Mouse (Mus musculus) thymus, postnatal 10 days (tissue): ENCODE results near the gene Ywhah.
A peak's percentile ranks its signal among the peaks of the same experiment; 100 is the strongest.

Source experiments
- DNase-seq, 2 experiments: peaks; one replicate each; pipeline ENCODE4 v3.0.0; 2021; ENCODE audit warnings: low spot score in 2 of 2

Ywhah gene

GRCm38 (mm10) chr5:33018561-33019425 is at the start of gene Ywhah:
TSS of gene Ywhah (plus strand) at chr5:33018816.
- DNase-seq: peak; percentile 94 to 98

GRCm38 (mm10) chr5:32976541-32976940 is 42.1 kb upstream of the Ywhah start:
- DNase-seq: no peak

DNA sequence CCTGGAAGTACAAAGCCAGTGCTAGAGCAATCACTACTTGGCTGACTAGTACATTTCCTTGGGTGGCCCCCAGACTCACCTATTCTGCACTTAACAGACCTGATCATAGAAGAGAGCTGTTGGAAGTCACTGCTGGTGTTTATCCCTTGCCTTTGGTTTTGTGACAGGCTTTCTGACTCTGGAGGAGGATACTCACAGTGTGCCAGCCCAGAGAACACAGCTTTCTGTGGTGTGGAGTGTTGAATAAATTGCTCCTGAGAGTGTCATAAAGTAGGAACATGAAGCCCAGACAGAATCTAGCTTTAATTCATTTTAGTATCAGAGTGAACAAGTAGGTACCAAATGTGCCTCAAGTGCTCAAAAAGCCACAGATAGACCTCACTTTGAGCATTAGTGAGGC is 41.4 kb upstream of the Ywhah start:
- DNase-seq: no peak

GRCm38 (mm10) chr5:32985379-32985778 is 33.2 kb upstream of the Ywhah start:
- DNase-seq: no peak

DNA sequence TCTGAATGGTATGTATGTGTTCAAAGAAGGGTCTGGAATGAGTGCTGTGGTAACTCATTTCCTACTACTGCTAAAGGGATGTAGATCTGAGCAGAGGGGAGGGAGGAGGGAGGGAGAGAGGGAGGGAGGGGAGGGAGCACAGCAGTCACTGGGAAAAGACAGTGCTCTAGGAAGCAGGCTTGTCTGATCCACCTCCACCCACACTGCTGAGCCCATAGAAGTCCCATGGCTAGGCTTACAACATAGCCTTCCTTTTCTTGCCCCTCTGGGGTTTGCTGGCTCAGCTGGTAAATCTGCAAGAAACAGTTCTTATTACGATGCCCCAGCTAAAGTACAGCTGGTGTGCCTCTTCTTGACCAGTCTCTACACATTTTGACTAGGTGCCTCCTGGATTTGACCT is 30.7 kb upstream of the Ywhah start:
- DNase-seq: no peak

DNA sequence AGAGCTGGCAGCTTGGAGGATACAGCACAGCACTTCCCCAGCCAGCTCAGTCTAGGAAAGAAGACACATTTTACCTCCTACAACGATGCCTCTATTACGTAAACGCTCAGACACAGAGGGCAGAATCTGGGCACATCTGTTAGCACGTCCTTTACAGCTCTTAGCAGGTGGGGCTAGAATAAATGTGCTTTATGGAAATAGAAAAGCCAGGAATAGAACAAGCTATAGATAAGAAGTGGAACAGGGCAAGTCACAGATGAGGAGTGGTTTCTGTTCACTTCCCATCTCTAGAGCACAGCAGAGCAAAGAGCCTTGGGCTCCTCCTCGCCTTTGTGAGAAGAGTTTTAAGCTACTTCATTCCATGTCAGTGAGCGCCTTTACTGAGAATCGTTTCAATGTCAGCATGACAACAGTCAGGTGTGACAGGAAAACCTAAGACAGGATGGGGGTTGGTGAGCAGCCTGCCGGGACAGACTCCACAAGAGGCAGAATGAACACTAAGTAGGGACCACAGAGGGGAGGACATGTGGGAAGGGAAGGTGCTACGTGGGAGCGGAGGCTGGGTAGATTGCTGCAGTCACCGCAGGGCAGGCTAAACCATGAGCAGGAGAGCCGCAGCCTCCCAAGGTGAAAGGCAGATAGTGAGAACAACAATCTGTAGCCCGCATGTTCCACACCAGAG is 28.5 kb upstream of the Ywhah start:
- DNase-seq: no peak

DNA sequence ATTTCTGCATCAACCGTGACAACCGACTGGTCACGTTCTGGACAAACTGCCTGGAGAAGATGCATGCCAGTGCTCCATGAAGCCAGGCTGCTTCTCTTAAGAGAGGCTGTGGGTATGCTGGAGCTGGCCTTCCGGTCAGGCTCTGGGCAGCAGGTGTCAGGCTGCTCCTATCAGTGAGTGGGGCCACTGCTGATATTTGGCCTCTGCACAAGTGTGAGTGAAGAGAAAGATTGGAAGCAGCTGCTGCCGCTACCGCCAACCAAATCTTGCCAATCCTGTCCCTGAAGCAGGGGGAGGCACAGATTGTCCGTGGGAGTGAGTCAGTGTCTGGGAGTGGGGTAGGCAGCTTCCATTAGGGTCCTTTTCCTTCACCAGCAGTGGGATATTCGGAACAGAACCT is 27.5 kb upstream of the Ywhah start:
- no peak for DNase-seq

DNA sequence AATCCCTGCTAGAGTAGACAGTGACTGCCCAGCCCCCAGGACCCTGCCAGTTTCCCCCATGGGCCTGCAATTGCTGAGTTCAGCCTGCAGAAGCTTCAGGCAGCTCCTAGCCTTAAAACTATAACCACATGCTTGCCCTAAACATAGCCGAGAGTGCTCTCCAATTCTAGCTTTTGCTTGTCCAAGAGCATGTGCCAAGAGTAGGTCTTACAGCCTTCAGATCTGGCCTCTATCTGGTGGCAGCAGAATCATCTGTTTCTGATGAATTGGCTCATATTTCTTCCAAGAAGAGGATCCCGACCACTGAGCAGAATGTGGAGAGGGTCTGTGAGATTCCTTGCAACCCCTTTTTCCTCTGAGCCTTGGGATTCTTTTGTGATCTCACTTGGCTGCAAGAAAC is 24.1 kb upstream of the Ywhah start:
- DNase-seq: no peak

GRCm38 (mm10) chr5:32995756-32996155 is 22.9 kb upstream of the Ywhah start:
- no peak for DNase-seq

DNA sequence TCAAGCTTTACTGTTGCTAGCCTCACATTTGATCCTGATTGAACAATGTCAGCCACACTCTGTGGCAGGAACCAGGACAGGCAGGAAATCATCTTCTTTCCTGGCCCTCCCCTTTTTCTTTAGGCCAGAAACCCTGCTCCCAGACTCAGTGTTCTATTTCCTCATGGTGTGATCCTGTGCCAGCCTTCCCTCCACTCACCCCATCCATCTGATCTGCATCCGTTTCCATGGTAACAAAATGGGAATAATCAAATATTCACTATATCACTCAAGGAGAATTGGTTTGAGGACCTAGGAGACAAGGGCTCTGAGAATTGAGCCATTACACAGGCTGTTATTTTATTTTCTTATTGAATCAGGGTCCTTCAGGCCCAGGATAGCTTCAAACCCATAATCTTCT is 22.1 kb upstream of the Ywhah start:
- DNase-seq: no peak

DNA sequence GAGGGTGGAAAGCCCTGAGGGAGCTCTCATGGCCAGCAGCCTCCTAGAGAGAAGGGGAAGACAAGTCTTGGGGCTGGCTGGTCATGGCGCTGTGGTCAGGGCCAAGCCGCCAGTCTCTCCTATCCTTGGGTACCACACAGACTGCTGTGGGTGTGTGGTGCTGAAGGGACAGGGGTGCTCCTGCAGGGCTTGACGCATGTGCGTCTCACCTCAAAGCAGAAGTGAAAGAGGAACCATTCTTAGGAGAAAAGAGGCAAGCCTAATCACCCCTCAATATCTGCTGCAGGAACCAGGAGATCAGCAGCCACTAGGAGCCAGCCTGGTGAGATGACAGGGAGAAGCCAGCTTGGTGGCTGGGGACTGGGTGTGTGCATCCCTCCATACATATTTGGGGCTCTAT is 20.9 kb upstream of the Ywhah start:
- no peak for DNase-seq

DNA sequence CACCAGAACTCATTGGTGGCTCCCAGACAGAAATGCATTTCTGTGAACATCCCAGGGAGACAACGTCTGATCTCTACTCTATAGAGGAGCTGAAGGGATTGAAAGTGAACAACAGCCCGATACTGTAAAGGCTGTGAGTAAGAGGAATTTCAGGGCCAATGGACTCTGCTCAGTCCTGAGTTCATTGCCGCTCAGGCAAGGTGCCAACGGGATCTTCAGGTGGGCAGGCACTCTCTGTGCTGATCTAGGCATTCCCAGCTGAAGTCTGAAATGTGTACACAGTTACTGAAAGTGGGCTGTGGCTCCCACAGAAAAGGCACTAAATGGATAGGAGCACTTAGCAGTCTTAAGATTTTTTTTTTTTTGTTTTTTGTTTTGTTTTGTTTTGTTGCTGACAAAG is 19.8 kb upstream of the Ywhah start:
- no peak for DNase-seq

DNA sequence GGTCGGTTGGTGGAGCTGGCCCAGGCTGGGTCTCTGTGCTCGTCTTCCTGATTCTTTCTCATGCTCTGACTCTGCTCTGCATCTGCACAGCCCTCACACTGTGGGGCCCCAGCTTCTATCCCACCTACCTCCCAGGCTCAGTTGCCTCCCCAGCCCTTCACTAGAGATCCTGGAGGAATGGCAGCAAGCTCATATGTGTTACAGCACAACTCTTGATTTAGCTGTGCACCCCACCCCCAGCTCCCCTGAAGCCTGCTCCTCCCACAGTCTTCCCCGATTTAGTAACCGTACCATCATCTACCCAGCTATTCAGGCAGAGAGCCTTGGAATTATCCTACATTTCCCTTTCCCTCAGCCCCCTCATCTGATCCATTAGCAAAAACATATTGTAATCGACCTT is 17.5 kb upstream of the Ywhah start:
- no peak for DNase-seq

GRCm38 (mm10) chr5:33002781-33003180 is 15.8 kb upstream of the Ywhah start:
- DNase-seq: no peak

DNA sequence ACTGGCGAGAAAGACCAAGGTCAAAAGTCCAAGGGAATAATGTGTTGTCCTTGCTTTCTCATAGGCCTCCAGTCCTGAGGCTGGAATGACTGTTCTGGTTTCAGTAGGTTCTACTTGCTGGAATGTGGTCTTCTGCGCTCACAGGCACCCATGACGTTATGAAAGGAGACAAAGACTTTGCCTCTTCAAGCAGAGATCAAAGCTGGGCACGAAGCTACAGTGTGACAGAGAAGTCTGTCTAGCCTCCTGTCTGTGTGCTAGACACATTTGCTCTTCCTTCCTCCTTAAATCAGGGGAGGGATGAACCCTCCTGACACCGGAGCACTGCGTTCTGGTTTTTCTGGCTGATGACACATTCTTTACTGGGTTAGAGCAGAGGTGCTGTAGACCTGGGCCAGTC is 15.1 kb upstream of the Ywhah start:
- no peak for DNase-seq

DNA sequence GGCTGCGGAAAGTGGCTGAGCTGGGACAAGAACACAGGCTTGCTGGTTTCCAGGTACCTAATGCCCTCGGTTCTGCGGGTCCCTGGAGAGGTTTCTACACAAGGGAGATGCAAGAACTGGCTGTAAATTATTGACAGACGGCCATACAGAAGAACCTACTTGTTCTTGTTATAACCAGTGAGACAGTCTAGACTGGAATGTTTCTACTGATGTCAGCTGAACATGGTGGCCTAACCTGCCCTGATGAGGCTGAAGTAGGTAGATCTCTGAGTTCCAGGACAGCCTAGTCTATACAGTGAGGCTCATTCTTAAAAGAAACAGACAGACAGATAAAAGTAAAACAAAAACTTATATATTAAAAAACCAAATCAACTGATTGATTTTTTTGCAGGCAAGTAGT is 14.5 kb upstream of the Ywhah start:
- DNase-seq: no peak

DNA sequence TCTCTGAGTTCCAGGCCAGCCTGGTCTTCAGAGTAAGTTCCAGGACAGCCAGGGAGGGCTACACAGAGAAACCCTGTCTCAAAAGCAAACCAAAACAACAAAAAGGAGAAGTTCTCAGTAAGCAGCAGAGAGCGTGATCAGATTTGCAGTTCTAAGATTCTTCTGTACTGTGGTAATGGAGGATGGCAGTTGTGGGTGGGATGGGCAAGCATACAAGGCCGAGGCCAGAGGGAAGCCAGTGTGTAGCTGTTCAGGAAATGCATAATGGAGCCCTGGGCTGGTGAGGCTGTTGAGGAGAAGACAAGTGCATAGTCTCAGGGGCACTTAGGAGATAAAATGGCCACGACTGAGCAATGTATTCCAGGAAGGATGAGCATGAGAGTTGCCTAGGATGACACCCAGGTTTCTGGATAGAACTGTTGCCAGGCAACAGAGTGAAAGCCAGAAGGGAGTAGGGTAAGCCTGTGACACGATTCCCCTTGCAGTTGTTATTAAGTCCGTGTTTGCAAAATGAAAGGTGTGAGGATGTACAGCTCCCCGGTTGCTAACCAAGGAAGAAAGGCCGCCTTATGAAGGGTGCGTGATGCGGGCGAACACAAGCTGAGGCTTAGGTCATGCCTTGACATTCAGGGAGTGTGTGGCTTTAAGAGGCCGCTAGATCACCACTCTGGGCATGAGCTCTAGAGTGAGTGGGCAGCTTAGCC is 13.0 kb upstream of the Ywhah start:
- no peak for DNase-seq

GRCm38 (mm10) chr5:33006670-33007069 is 11.9 kb upstream of the Ywhah start:
- no peak for DNase-seq

DNA sequence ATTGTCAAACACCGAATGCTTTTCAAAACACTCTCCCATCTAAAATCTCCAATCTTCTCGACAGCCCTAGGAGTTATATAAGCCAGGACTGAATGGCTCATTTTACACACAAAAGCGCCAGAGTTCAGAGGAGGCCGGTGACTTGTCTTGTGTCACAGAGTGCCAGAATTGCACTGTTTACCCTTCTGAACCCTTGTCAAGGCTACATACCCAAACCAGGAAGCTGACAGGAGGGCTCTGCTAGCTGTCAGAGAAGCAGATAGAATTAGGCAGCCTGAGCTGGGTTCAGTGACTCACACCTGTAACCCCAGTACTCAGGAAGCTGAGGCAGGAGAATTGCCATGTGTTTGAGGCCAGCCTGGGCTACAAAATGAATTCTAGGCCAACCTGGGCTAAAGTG is 11.2 kb upstream of the Ywhah start:
- no peak for DNase-seq

DNA sequence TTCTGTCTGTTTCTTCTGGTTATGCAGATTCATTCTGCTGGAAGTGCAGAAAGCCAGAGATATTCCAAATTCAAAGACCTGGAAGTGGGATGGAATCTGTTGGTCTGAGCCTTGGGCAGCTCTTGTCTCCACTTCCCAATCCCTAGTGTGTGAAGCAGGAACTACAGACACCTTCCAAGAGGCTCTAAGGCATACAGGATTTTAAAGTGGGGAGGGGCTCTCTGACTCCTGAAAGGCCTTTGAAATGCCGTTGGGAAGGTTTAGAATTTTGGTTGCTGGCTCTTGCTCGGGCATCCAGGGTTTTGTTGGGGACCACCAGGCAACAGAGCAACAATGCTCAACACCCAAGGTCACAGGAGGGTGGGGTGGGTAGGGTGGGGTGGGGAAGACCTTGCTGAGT is 9.3 kb upstream of the Ywhah start:
- DNase-seq: no peak

DNA sequence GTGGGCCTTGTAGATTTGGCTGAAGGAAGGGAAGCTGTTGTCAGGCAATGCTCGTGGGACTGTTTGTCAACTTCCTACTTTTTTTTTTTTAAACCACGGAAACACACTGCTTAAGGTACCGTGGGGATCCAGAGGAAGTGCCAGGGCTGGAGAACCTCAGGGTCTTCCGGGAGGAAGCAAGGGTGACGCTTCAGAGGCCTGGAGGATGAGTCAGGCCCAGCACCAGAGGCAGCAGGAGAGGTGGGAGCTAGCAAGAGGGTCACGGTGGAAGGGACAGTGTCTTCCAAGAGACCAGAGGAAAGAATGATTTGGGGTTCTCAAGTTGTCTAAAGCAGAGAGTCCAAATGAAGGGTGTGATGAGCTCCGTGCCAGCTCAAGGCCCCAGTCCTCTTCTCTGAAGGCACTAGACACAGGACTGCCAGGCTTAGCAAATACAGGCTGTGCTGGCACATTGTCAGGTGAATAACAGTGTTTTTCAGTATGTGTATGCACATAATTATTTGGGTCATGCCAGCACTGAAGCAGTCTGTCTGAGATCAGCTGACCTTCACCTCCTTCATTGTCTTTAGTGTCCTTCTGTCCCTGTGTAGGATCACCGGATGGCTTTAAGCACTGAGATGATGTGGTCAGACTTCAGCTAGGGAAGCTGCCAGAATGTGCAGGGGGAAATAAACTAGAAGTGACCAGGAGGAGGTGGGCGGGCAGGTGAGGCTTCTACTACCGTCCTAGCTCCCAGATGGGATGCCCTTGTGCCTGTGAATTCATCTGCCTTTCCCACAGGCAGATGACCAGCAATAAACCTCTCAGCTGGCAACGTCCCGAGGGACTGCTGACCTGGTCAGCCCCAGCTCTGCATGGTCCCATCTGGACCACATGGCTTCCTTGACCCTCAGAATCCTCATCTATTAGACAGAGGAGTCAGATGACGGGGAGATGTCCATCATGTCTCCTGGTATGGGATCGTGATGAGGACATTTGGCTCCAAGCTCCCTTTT is 8.5 kb upstream of the Ywhah start:
- no peak for DNase-seq
